8 mouse cellular contexts compared by ENCODE assay signal in genomic region chr12:41023511-41024421, GRCm38 (mm10). TPM values are rescaled to one million over a fixed set of nuclear protein-coding genes. Genes with fewer than 3 reads are reported as not detected.
DNase-seq lines count a peak whose midpoint lies in the region; ATAC-seq lines count a peak whose summit lies in the region.

Immp2l (plus strand) TSS chr12:41024090.

- 4% methylated on average over 63 of the region's 68 CpGs for WGBS in intestine, embryonic 14.5 days

- peak within 1 kb of the TSS; percentile 70 for H3K9ac ChIP-seq in intestine, embryonic 14.5 days (ENCODE audit: low read length)

- H3K4me1 ChIP-seq in intestine, embryonic 14.5 days (replicated peaks; ENCODE audit: control insufficient read depth, insufficient read depth, low read length), result no peaks in the 10 kb centered on the region

- H3K36me3 ChIP-seq in intestine, embryonic 14.5 days (ENCODE audit: control insufficient read depth, insufficient read depth, low read length), result no peaks in the 10 kb centered on the region

- ATAC-seq in intestine, embryonic 14.5 days (replicated peaks; ENCODE audit: low FRiP score, low TSS enrichment, low read depth), result peak; percentile 98

- peak within 1 kb of the TSS; percentile 16; the same call in 1 of the 2 replicates for H3K27ac ChIP-seq in intestine, embryonic 14.5 days (ENCODE audit: low read depth)

- H3K4me2 ChIP-seq in intestine, embryonic 14.5 days (ENCODE audit: low read length), result peak within 1 kb of the TSS; percentile 59

- intact Hi-C loops in left cerebral cortex, postnatal 14 days (cut with DNase I), result loop anchor here (10.0 kb wide), 1 partner anchor 179 kb away; no protein-coding TSS in a partner anchor

- peak; percentile 96 to 97 for DNase-seq in adrenal gland, adult 18-20 months (ENCODE audit: low spot score in 2 of 2)
- peak; percentile 95 for DNase-seq in embryo, embryonic 11 days
- DNase-seq in gastrocnemius, postnatal 25 days, result peak; percentile 92
- DNase-seq in intestine, embryonic 14.5 days (ENCODE audit: low spot score), result peak; percentile 98
- DNase-seq in left cerebral cortex, postnatal 14 days (ENCODE audit: low spot score in 2 of 2), result peak; percentile 90 to 93
- peak; percentile 94 for DNase-seq in mesoderm, embryonic 11.5 days (ENCODE audit: low read depth, low spot score)
- peak; percentile 85 to 91 for DNase-seq in right cerebral cortex, postnatal 36 days (ENCODE audit: low spot score in 2 of 2)
- peak; percentile 95 for DNase-seq in yolk sac, embryonic 10.5 days (ENCODE audit: low spot score)

- no peaks in the 10 kb centered on the region for H3K27me3 ChIP-seq in intestine, embryonic 14.5 days (replicated peaks; ENCODE audit: control insufficient read depth, insufficient read depth, low read length)

- H3K9me3 ChIP-seq in intestine, embryonic 14.5 days (ENCODE audit: control insufficient read depth, low read length), result no peaks in the 10 kb centered on the region

- peak within 1 kb of the TSS; percentile 59 for H3K4me3 ChIP-seq in intestine, embryonic 14.5 days (ENCODE audit: low read depth, low read length)

RNA-seq across cellular contexts. Expression of gene Immp2l, which starts in this region (rescaled TPM):
- total RNA-seq in adrenal gland, adult 18-20 months (2021), result 10 to 100 TPM; 15.0 to 33.8 TPM
- 1 to 10 TPM; 7.3 to 9.7 TPM for total RNA-seq in gastrocnemius, postnatal 25 days (2021)
- polyA plus RNA-seq in intestine, embryonic 14.5 days (2014; fragmentation: Nextera tagmentation; extraction: Ambion mirVana), result 18.6 and 20.5 TPM in 2 replicates
- total RNA-seq in left cerebral cortex, postnatal 14 days (2021), result 1 to 10 TPM; 5.1 to 5.6 TPM

Comparison
In these comparisons a context has a peak if more than half of its experiments do, and no peak if none do; other contexts are left out.
1. Peak in every context shown above with its lines: DNase-seq, ATAC-seq, H3K4me3 ChIP-seq and H3K27ac ChIP-seq.